Mouse (Mus musculus) lung, adult 2 months (tissue): Measurements from ENCODE around the gene Jaml.

ENCODE experiments used
- CTCF ChIP-seq: fragments of 200-500 bp; IDR thresholded peaks from 2 replicates; pipeline ENCODE4 v1.5.1; 2011; ENCODE audit warnings: mild to moderate bottlenecking, low read length, control low read depth; ENCODE audit not compliant: insufficient read depth
- POLR2A ChIP-seq: fragments of 200-500 bp; IDR thresholded peaks from 2 replicates; pipeline ENCODE4 v1.6.1; 2011; ENCODE audit warnings: low read depth, mild to moderate bottlenecking, control low read depth, low read length, borderline replicate concordance; ENCODE audit errors: extremely low read depth

- TF ChIP-seq POLR2A (no peak), CTCF (no peak)
Observed at GRCm38 (mm10) chr9:45064421-45064820, 14.6 kb upstream of the Jaml start.
